Mouse (Mus musculus) MEL (cell line): ENCODE measurements around the gene Spred1.

Source experiments
- CHD2 ChIP-seq: IDR thresholded peaks from 2 replicates; pipeline ENCODE4 v1.6.1; 2011; ENCODE audit warnings: low read length, improper control_type of control experiment
- CTCF ChIP-seq, 3 experiments: IDR thresholded peaks in 2 of 3; conservative IDR thresholded peaks in 1 of 3; 2 replicates each; pipeline ENCODE4 v1.5.1; 2011 to 2012; ENCODE audit warnings: low read length in 3 of 3, low read depth in 2 of 3, mild to moderate bottlenecking in 2 of 3, improper control_type of control experiment in 1 of 3, inconsistent platforms in 1 of 3, mixed read lengths in 1 of 3, moderate library complexity in 1 of 3; ENCODE audit not compliant: control insufficient read depth in 1 of 3, insufficient read depth in 1 of 3, poor library complexity in 1 of 3, severe bottlenecking in 1 of 3
- GATA1 ChIP-seq: IDR thresholded peaks from 2 replicates; pipeline ENCODE4 v1.6.1; 2011; ENCODE audit warnings: low read depth, low read length, improper control_type of control experiment
- HCFC1 ChIP-seq: IDR thresholded peaks from 2 replicates; pipeline ENCODE4 v1.6.1; 2012; ENCODE audit warnings: low read depth, mild to moderate bottlenecking, inconsistent platforms, low read length, improper control_type of control experiment, moderate library complexity
- JUND ChIP-seq: IDR thresholded peaks from 2 replicates; pipeline ENCODE4 v1.6.1; 2011; ENCODE audit warnings: low read depth, mild to moderate bottlenecking, improper control_type of control experiment, low read length
- POLR2A ChIP-seq, 2 experiments: IDR thresholded peaks; 2 replicates each; pipeline ENCODE4 v1.6.1; 2011 to 2012; ENCODE audit warnings: low read length in 2 of 2, mild to moderate bottlenecking in 2 of 2, control low read depth in 1 of 2, improper control_type of control experiment in 1 of 2, low read depth in 1 of 2, moderate library complexity in 1 of 2; ENCODE audit not compliant: control insufficient read depth in 1 of 2, insufficient read depth in 1 of 2, poor library complexity in 1 of 2
- RAD21 ChIP-seq: IDR thresholded peaks from 2 replicates; pipeline ENCODE4 v1.6.1; 2011; ENCODE audit warnings: mild to moderate bottlenecking, low read depth, low read length, improper control_type of control experiment
- USF1 ChIP-seq: IDR thresholded peaks from 2 replicates; pipeline ENCODE4 v1.6.1; 2014; ENCODE audit warnings: low read depth, mild to moderate bottlenecking, inconsistent platforms, low read length, improper control_type of control experiment, moderate library complexity
- ZMIZ1 ChIP-seq: IDR thresholded peaks from 2 replicates; pipeline ENCODE4 v1.6.1; 2012; ENCODE audit warnings: low read depth, mild to moderate bottlenecking, inconsistent platforms, low read length, improper control_type of control experiment, moderate library complexity

DNA sequence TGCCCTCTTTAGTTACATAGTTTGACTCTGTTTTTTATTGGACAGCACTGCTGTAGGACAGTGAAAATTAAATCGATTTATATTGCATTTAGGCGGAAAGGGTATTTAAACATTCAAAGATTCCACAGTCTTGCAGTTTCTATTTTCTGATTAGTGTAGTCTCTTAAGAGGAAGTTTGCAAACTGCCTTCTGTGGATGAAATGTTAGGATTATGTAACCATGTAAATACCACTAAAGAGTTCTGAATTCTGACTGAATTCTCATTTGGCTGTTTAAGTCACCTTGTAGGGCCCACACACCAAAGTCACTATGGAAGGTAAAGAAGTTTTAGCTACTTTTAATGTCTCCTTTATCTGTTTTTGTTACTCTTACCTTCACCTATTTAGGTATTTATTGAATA lies 24.9 kb downstream of the Spred1 start:
- TF ChIP-seq CHD2 (no peak), USF1 (no peak), POLR2A (IDR thresholded peaks at IDR 0.05; ENCODE audit: control insufficient read depth in 1 of 2, insufficient read depth in 1 of 2, low read depth in 1 of 2, low read length in 2 of 2, poor library complexity in 1 of 2) (no peak), CTCF (IDR thresholded peaks at IDR 0.05 in 2 of 3, conservative IDR thresholded peaks at IDR 0.05 in 1 of 3; ENCODE audit: control insufficient read depth in 1 of 3, insufficient read depth in 1 of 3, low read depth in 2 of 3, low read length in 3 of 3, poor library complexity in 1 of 3, severe bottlenecking in 1 of 3) (no peak), JUND (no peak), HCFC1 (no peak), RAD21 (no peak), ZMIZ1 (no peak), GATA1 (no peak)
